Mouse (Mus musculus): ENCODE data around the gene Lrrc74b. TPM values are rescaled to one million over a fixed set of nuclear protein-coding genes. Genes with fewer than 3 reads are reported as not detected.

Lrrc74b gene
- polyA plus RNA-seq (2012; rRNA removed) = 0.21 and 0.27 TPM in 2 replicates

DNA sequence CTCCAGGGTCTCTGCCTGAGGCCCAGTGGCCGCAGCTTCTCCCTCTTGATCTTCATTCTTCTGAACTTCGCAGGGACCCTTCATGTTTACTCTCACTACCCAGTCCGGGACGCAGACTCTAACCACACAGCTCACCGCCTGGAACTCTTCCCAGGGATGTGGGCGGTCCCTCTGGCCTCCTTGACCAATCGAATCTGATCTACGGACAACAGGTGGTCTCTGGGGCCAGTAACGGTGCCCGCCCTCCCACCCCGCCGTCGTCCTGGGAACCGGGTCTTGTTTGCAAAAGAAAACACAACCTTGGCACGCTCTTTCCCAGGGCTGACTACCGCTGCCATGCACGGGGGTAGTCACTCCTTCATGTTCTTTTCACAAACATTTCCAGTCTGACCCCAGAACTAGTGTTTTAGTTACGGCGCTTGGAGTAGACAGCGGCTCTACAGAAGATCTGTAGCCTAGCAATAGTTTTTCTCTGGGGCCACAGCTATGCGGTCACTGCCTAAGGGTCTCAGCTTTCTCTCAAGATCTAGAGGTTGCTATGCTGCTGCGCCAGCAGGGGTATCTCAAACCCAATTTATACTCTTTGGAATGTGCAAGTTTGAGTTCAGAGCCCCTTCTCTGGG is at the start of gene Lrrc74b:
Lrrc74b (minus strand) TSS at position 120 of the 623 bp plus-strand sequence.

DNA sequence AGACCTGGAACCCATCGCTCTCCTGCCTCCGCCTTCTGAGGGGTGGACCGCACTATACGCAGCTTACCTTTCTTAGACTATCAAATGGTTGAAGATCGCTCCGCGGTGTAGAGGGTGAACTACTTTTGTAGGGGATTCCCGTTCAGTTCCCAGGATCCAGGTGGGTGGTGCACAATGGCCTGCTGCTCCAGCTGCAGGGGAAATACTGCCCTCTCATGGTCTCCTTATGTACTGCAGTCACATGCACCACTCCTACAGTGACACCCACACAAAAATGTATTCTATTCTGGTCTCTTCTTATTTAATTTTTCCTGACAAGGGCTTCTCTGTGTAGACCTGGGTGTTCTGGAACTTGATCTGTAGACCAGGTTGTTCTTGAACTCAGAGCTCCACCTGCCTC is 22.0 kb upstream of the Lrrc74b start, which contains the start of gene Slc7a4:
Slc7a4 (minus strand) TSS at position 151 of the 400 bp plus-strand sequence.

DNA sequence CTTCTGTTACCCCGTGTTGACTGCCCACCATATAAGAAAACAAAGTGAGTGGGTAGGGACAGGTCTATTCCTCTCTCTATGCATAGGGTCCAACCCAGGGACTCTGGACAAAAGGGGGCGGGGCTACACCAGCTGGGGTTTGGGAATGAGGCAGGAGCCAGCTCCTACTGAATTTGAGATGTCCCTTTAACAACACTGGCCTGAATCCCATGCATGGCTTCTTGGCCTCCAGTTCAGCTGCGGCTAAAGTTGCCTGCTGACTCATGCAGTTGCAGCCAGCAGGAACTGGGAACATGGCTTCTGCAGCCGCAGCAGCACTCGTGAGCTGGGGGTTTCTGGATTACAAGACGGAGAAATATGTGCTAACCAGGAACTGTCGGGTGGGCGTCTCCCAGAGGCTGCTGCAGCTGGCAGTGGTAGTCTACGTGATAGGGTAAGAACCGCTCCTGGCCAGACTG is 733 bp upstream of the Lrrc74b start, which contains the start of gene P2rx6:
P2rx6 (plus strand) TSS at position 135 of the 458 bp plus-strand sequence.

DNA sequence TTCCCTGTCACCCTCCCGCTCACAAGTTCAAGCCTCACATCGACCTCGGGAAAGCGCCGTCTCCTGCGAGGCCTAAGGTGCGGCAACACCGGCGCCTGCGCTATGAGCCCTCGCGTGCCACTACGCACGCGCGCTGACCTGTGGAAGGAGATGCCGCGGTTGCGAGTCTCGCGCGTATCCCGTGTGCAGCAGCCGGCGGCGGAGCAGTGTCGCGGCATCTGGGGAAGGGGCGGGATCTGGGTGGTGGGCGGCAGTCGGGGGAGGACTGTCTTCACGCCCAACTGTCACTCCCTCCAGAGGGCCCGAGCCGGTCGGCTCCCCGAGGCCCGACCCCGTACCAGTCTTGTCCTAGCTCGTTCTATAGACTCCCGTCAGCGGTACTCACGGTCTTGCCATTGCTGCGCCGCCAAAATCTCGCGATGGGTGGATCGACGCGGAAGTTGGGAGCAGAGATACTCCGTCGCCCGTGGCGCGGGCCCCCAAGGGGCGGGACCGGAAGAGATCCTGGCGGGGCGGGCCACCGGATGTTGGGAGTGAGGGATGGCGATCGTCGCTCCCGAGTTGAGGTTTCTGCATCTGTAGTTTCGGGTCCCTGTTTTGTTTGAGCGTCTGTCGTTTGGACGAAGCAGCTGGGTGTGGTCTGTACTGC is 30.3 kb downstream of the Lrrc74b start, which contains the start of gene Thap7:
Thap7 (minus strand) TSS at position 497 of the 649 bp plus-strand sequence.

DNA sequence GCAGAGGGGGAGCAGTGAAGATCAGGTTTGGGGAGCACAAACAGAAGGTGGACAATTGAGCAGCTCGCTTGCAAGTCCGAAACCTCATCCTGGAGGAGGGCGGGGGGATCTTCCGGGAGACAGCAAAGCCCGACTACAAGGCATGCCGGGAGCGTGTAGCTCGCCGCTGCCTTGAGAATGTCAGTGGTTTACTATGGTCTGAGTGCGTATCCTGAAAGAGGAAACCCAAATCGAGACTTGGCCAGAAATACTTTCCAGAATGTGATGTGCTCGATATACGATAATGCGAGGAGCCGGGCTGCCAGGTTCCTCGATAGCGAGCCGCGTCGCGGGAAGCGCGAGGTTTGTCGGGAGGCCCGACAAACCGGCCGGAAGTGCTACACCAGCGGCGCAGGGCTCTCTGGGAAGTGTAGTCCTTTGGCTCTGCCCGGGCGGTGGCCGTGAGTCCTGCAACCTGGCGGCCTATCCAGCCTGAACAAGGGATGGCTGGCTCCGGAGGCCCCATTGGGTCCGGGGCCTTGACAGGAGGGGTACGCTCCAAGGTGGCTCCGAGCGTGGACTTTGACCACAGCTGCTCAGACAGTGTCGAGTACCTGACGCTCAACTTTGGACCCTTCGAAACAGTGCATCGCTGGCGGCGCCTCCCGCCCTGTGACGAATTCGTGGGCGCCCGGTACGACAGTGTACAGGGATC is 52.4 kb downstream of the Lrrc74b start, which contains the start of gene Lztr1:
Lztr1 (plus strand) TSS at position 143 of the 694 bp plus-strand sequence.

Other genes starting within 250 kb of the Lrrc74b start
- 0.05 and 0.16 TPM in 2 replicates for gene Serpind1, start 229.9 kb downstream of the Lrrc74b start, polyA plus RNA-seq (2012; rRNA removed)
- gene Snap29, start 155.3 kb downstream of the Lrrc74b start, polyA plus RNA-seq (2012; rRNA removed) = 4.3 and 4.5 TPM in 2 replicates
- 37.9 and 39.7 TPM in 2 replicates for gene Pi4ka, start 154.9 kb downstream of the Lrrc74b start, polyA plus RNA-seq (2012; rRNA removed)
- gene Crkl, start 109.3 kb downstream of the Lrrc74b start, polyA plus RNA-seq (2012; rRNA removed) = 40.0 and 48.0 TPM in 2 replicates
- gene Aifm3, start 71.6 kb downstream of the Lrrc74b start, polyA plus RNA-seq (2012; rRNA removed) = 1.3 and 1.5 TPM in 2 replicates
- 193 and 231 TPM in 2 replicates for gene Lztr1, start 52.6 kb downstream of the Lrrc74b start, polyA plus RNA-seq (2012; rRNA removed)
- gene Thap7, start 30.1 kb downstream of the Lrrc74b start, polyA plus RNA-seq (2012; rRNA removed) = 75.2 and 88.5 TPM in 2 replicates
- 2.2 and 3.0 TPM in 2 replicates for gene P2rx6, start 638 bp upstream of the Lrrc74b start, polyA plus RNA-seq (2012; rRNA removed)
- 42.4 and 57.8 TPM in 2 replicates for gene Slc7a4, start 22.0 kb upstream of the Lrrc74b start, polyA plus RNA-seq (2012; rRNA removed)
- gene Smpd4, start 58.1 kb upstream of the Lrrc74b start, polyA plus RNA-seq (2012; rRNA removed) = 39.0 and 43.5 TPM in 2 replicates
- 1.4 and 2.2 TPM in 2 replicates for gene Ccdc74a, start 85.2 kb upstream of the Lrrc74b start, polyA plus RNA-seq (2012; rRNA removed)
- 133 and 153 TPM in 2 replicates for gene Med15, start 171.6 kb upstream of the Lrrc74b start, polyA plus RNA-seq (2012; rRNA removed)
- gene Klhl22, start 198.4 kb upstream of the Lrrc74b start, polyA plus RNA-seq (2012; rRNA removed) = 63.7 and 64.9 TPM in 2 replicates
- gene Scarf2, start 236.0 kb upstream of the Lrrc74b start, polyA plus RNA-seq (2012; rRNA removed) = 60.4 and 61.4 TPM in 2 replicates

Measured in colon, adult 2 months (tissue).